Mouse (Mus musculus) kidney, postnatal 4 days (tissue): ENCODE measurements around the gene Rreb1.
A peak's percentile ranks its signal among the peaks of the same experiment; 100 is the strongest.

Source experiments
- DNase-seq, 2 experiments: peaks; one replicate each; pipeline ENCODE4 v3.0.0; 2021; ENCODE audit warnings: mixed read lengths in 2 of 2

Gene Rreb1

DNA sequence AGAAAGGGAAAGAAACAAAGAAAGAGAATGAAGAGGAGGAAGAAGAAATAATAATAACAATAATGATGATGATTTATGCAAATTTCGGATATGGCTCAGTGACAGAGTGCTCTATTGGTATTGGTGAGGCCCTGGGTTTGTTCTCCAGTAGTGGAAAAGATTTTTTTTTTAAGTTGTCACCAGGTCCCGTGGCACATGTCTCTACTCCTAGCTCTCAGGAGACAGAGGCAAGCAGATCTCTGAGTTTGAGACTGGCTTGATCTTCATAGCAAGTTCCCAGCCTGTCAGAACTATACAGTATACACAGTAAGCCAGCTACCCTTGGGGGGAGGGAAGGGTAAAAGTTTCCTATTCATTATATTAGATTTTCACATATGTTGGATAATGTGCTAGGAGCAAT is 3.4 kb downstream of the Rreb1 start:
- no peak for DNase-seq

GRCm38 (mm10) chr13:37782144-37782543 is 3.9 kb downstream of the Rreb1 start:
- no peak for DNase-seq

- DNase-seq: no peak
Measured at GRCm38 (mm10) chr13:37783676-37784075, 5.5 kb downstream of the Rreb1 start.

DNA sequence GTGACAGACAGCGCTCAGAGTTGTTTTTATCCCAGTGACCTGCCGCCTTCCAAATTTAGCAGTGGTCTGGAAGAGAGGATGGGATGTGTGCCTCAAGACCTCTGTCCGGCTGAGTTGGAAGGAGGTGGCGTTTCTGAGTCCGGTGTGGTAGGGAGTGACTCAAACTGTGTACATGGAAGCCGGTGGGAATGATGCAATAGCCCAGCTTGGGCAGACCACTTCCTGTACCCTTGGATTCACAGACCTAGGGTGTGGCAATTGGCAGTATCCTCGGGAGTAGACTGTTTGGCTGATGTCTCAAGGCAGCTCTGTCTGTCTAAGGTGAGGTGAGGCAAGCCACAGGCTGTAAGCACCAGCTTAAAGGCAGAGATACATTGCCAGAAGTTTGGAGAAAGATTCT is 6.0 kb downstream of the Rreb1 start:
- no peak for DNase-seq

DNA sequence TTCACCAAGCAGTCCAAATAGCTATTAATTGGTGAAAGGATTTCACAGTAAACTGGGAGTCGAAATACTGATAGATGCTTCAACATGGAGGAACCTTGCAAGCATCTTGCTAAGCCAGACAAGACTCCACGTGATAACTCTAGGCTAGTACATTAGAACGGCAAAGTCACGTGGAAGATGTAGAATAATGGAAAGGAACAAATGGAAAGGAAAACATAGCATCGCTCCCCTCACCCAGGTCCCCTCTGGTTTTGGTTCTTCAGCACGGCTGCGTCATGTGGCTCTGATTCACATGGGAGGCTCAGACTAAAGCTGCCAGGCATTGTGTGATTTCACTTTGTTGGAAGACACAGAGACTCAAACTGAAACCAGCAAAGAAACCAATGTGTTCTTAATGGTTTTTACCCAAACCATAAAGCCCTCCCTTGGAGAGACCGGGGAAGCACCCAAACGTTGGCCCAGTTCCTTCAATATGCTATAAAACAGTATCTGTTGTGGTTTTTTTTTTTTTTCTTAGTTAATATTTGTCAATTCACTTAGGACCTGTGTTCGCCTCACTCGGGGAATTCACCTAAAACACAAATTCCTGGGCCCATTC is 14.6 kb downstream of the Rreb1 start:
- DNase-seq: no peak

DNA sequence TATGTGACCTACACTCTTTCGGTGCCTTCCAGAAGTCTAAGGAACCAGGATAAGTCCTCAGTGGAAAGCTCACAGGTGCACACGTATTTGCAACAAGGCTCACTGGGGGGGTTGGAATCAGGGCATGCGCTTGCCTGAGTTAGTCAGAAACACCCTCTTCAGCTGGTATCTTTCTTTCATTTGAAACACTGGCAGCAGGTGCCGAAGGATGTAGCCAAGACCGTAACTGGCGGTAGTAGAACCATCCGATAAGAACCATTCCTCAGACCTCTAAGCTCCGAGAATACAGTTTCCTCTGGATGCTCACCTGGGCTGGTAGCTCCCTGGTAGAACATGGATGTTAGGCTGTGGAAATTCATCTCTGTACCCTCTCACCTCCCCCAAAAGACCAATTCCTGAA is 20.6 kb downstream of the Rreb1 start:
- no peak for DNase-seq

GRCm38 (mm10) chr13:37799413-37799812 is 21.2 kb downstream of the Rreb1 start:
- no peak for DNase-seq

DNA sequence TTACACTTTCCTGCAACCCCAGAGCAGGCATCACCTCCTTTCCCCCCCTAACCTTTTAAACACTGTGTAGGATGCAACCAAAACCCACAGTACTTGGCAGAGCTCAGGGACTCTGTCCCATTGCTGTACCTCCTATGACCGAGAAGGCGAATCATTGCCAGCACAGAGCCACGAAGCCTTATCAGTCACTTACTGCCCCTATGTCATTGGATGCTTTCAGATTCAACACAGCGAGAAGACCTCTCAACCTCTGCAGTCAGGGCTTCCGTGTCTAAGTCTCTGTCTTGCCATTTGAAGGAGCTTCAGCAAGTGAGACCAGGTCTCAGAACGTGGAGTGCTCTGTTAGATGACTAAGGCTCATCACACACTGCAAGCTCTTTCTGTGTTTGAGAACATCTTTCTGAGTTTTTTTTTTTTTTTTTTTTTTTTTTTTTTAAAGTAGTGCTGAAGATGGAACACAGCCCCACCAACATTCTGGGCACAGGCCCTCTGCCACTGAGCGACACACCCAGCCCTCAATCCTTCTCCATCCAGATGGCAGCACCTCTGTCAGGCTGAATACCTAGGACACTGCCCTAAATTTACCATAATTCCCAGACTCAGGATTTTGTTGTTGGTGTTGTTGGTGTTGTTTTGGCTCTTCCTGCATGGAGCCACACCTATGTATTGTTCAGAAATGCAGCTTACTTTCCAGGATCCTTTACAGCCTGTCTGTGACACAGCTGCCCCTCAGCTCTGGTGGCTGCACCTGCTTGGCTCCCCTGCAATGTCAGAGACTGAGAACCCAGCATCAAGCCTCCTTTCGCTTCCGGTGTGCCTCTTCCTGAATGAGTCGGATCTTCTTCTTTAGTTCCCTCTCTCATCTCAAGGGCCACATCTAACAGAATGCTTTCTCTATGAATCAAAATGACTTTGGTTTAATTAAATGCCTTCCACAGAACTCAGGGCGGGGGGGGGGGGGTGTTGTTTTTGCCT is 23.2 kb downstream of the Rreb1 start:
- no peak for DNase-seq

DNA sequence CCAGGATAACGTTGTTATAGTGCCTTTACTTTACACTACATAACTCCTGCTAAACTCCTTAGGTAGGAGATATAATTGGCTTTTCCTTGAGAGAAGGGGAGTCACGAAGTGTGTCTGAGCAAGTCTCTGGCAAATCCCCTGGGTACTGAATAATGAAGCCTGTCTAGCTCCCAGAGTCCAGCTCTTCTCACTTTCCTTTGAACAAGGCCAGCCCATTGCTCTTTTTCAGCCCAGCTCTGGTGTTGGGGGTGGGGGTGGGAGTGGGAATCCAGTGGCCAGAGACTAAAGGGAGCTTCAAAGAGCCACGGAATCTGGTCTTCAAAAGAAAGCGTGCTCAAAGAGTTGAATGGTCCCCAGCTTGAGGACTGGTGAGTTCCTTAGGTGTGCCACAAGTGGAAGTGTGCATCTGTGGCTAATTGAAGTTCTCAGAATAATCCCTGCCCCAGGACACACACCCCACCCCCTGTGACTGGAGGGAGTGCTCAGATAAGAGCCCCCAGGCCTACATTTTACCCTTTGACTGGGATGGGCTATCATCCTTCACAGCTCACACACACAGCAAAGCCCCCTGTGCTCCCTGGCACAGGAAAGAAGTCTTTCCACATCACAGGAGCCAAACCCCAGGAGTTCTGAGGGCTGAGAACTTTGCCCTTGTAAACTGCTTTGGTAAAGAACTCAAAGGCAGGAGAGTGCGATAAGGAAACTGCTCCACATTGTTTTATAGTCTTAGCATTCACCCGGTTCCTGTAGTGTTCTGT is 24.2 kb downstream of the Rreb1 start:
- DNase-seq: no peak

DNA sequence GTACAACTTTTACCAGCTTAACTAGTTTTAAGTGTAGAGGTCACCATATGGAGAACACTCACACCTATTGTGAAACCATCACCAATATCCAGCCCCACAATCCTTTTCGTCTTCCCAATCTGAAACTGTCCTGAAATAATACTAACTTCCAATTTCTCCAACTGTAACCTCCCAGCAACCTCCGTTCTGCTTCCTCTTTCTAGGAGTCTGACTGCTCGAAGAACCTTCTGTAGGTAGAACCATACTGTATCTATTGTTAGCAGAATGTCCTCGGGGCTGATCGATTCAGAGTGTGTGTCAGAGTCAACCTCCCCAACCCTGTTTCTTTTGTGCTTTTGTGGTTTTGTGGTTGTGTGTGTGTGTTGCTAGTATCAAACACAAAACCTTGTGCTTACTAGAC is 25.0 kb downstream of the Rreb1 start:
- DNase-seq: no peak

GRCm38 (mm10) chr13:37804023-37804422 is 25.8 kb downstream of the Rreb1 start:
- no peak for DNase-seq

DNA sequence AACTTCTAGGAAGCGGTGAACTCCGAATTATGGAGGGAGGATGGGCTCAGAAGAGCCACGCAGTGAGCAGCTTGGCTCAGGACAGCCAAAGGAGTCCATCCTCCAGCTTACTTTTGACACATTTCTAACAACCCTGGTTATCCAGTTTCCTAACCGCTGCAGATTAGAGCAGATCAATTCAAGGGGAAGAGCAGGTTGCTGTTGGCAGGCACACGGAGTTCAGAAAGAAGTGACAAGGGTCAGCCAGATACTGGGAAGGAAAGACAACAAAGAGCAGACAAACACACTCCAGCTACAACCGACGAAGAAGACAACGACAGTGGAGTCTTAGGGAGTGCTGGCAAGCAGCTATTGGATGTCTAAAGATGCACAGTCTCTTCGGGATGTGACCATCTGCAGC is 36.8 kb downstream of the Rreb1 start:
- no peak for DNase-seq

GRCm38 (mm10) chr13:37816736-37817135 is 38.5 kb downstream of the Rreb1 start:
- DNase-seq: no peak

DNA sequence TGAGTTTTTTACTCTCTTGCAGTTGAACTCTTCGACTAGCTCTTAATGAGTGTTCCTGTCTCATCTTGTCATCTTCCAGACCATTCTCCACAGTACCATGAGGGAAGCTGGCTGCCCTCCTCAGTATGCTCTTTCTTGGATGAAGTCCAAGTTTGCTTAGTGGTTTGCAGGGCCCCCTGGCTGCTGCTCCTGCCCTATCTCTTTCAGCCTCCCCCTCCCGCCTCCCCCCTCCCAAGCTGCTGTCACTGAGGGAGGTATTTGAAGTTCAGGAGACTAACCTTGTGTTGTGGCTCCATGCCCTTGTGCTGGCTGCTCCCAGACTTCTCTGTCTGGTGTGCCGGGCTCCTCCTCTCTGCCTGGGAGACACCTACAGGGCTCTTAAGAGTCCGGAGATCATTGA is 43.2 kb downstream of the Rreb1 start:
- DNase-seq: peak in 1 of 2 experiments; percentile 34

DNA sequence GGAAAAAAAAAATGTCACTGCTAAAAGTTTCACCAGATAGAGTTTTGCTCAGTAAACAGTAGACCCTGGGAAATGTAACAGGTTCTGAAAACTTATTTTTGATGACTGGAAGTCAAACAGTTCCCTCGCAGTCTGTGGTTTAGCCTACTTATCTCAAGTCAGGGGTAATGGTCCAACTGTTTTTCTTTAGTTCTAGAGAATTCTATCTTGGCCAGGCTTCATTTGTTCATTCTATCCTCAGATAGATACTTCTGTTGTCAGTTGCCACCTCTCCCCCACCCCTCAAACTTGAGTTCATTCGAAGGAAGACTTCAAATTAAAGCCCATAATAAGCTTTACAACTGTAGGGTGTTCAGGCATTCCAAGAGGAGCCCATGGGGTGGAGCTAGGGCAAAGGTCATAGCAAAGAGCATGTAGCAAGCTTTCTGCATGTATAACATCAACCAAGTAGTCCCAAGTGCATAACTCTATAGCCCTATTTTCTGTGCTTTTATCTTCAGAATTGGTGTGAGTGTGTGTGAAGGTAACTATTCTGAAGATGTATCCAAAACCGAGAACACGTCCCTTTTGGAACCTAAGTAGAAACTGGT is 46.2 kb downstream of the Rreb1 start:
- DNase-seq: no peak

DNA sequence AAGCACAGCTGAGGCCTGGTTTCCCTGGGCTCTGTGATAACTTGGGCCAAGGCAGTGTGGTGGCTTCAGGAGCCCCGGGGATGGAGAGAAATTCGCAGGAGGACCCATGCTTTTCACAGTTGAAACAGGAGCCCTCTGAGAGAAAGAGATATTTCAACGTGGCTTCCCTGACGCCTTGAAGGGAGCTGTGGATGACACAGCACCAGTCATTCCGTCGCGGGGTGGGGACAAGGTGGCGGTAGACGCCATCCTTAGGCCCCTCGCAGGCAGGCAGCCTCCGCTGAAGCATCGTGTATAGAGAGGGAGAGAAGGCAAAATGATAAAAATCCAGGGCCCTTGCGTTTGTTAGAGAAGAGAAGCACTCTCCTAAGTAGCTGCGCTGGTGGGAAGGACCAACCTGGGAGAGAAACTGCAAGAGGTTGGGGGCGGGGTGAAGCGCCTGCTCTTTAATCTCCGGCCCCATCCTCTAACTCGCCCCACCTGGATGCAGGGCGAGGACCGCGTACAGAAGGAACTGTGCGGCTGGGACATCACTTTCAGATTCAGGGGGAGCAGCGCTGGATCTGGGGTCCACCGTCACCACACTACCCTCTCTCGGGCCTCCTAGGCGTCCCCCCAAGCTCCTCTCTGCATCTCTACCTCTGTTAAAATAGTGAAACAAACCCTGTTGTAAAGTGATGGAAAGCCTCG is 46.9 kb downstream of the Rreb1 start:
- peak; percentile 55 to 65 for DNase-seq

DNA sequence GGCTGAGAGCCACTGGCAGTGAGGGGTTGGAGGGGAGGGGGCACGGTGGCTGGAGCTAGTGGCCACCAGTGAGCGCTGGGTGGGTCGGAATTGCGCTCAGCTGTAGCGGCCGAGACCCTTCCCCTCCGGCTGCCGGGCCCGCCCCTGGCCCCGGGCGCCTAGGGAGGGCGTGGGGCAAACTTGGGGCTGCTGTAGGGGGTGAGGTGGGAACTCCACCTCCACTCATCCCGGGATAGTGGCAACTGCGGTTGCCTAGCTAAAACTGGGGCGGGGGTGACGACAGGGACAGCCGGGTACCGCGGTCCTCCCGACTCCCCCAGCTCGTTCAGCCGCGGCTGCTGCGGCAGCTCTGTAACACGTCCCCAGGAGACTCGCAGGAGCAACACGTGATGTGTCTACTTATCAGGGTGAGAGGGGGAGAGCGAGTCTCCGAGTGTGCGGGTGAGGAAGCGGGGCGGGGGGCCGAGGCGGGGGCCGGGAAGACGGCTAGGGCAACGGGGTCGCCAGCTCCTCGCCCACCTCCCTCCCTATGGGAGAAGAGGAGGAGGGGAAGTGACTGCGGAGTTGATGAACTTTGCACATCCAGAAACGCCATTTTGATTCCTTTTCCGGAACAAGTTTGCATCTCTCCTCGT is 47.6 kb downstream of the Rreb1 start:
- peak; percentile 72 to 83 for DNase-seq

GRCm38 (mm10) chr13:37826281-37826993 is 48.2 kb downstream of the Rreb1 start:
- DNase-seq: peak; percentile 83 to 89

- no peak for DNase-seq
Measured at GRCm38 (mm10) chr13:37826994-37827262, 48.7 kb downstream of the Rreb1 start.

GRCm38 (mm10) chr13:37827263-37827995 is 49.2 kb downstream of the Rreb1 start:
- peak; percentile 79 to 86 for DNase-seq
